Mouse (Mus musculus): Measurements from ENCODE around the gene Cdh16. TPM values are rescaled to one million over a fixed set of nuclear protein-coding genes. Genes with fewer than 3 reads are reported as not detected.
"Not testable (repeated sequence)": the region's sequence is repeated elsewhere in the genome, so short reads cannot be mapped to it uniquely, and the experiment has no call there.

The Cdh16 gene
- polyA plus RNA-seq, 1 experiment: 0.29 TPM

DNA sequence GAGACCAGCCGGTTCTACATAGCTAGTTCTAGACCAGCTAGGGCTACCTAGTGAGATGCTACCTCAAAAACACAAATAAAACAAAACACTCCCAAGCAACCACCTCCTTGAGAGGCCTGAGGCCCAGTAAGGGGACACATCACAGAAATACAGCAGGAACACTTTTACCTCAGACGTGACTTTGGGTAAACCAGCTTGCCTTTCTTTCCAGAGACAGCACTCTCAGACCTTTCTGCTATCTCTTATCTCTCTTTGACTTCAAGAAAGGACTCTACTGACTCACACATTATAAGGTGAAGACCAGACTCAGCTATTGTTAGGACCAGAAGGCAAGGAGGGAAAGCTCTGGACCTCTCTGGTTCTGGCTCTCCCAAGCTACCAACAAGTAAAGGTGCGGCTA is 33.9 kb downstream of the Cdh16 start:
- Histone ChIP-seq H3K4me2 (ENCODE audit: low read depth) (no peak overlapping the region), H3K27me3 (ENCODE audit: control insufficient read depth, insufficient read depth, insufficient read length) (no peaks in the 10 kb centered on the region)
- TF ChIP-seq USF1 (IDR thresholded peaks at IDR 0.05; ENCODE audit: low read depth): no peak
- no peak for TF ChIP-seq MYOG (IDR thresholded peaks at IDR 0.05; ENCODE audit: control insufficient read depth in 1 of 3, insufficient read depth in 1 of 3, insufficient read length in 2 of 3, low read depth in 2 of 3)
- TF ChIP-seq POLR2AphosphoS2 (IDR thresholded peaks at IDR 0.05; ENCODE audit: insufficient read length, low read depth): no peak
- no peak for TF ChIP-seq TCF3 (IDR thresholded peaks at IDR 0.05; ENCODE audit: insufficient read length, low read depth)
- no peak for TF ChIP-seq REST (IDR thresholded peaks at IDR 0.05; ENCODE audit: insufficient read depth, insufficient read length)

DNA sequence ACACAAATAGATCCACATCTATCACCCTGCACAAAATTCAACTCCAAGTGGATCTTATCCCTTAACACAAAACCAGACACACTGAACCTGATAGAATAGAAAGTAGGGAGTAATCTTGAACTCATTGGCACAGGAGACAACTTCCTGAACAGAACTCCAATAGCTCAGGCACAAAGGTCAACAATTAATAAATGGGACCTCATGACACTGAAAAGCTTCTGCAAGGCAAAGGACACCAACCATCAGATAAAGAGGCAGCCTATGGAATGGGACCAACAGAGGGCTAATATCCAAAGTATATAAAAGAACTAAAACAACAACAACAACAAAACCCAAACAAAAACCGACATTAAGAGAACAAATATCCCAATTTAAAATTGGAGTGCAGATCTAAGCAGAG is 39.7 kb downstream of the Cdh16 start:
- H3K36me3 ChIP-seq (ENCODE audit: control insufficient read depth, insufficient read depth): no peaks in the 10 kb centered on the region
- H3ac ChIP-seq (ENCODE audit: control insufficient read depth, insufficient read length): no peak overlapping the region
- H3K79me2 ChIP-seq (ENCODE audit: control insufficient read depth, insufficient read depth): no peaks in the 10 kb centered on the region
- H3K4me3 ChIP-seq: no peak overlapping the region
- TF ChIP-seq TCF3 (IDR thresholded peaks at IDR 0.05; ENCODE audit: insufficient read length, low read depth) (no peak), CEBPB (IDR thresholded peaks at IDR 0.05; ENCODE audit: insufficient read depth, poor library complexity, severe bottlenecking) (no peak), REST (IDR thresholded peaks at IDR 0.05; ENCODE audit: insufficient read depth, insufficient read length) (no peak), POLR2A (IDR thresholded peaks at IDR 0.05; ENCODE audit: insufficient read length, low read depth) (no peak), TCF12 (IDR thresholded peaks at IDR 0.05; ENCODE audit: insufficient read depth, poor library complexity, severe bottlenecking) (no peak), MYOG (IDR thresholded peaks at IDR 0.05; ENCODE audit: control insufficient read depth in 1 of 3, insufficient read depth in 1 of 3, insufficient read length in 2 of 3, low read depth in 2 of 3) (no peak), POLR2AphosphoS2 (IDR thresholded peaks at IDR 0.05; ENCODE audit: insufficient read length, low read depth) (no peak), USF1 (IDR thresholded peaks at IDR 0.05; ENCODE audit: low read depth) (no peak)
- no peaks in the 10 kb centered on the region for H3K27me3 ChIP-seq (ENCODE audit: control insufficient read depth, insufficient read depth, insufficient read length)
- no peak overlapping the region for H3K4me2 ChIP-seq (ENCODE audit: low read depth)

More for the DNA sequence above, 33.9 kb downstream of the Cdh16 start:
- Histone ChIP-seq H3K4me3 (peak overlapping the region; percentile 68), H3K79me2 (ENCODE audit: control insufficient read depth, insufficient read depth) (peaks cover 13% of the 10 kb centered on the region), H3ac (ENCODE audit: control insufficient read depth, insufficient read length) (no peak overlapping the region), H3K36me3 (ENCODE audit: control insufficient read depth, insufficient read depth) (peaks cover 16% of the 10 kb centered on the region)

DNA sequence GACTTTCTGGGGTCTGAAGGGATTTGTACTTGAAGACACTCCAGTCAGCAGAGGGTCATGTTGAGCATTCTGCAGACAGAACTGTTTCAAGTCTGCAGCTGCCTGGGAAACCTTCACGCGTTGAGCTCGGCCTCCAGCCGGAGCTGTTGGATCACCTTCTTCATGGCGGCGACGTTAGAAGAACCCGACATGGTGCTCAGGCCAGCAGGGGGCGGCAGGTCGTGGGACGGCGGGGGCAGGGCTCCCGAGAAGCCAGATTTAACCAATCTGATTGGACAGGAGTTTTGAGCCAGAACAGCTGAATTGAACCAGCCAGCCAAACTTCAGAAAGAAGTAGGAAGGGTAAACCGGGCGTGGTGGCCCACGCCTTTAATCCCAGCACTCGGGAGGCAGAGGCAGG is 46.6 kb downstream of the Cdh16 start:
- not testable (repeated sequence) for H3K36me3 ChIP-seq (ENCODE audit: control insufficient read depth, insufficient read depth); H3K4me2 ChIP-seq (ENCODE audit: low read depth); H3K79me2 ChIP-seq (ENCODE audit: control insufficient read depth, insufficient read depth); H3ac ChIP-seq (ENCODE audit: control insufficient read depth, insufficient read length); H3K4me3 ChIP-seq
- peaks cover 12% of the 10 kb centered on the region for H3K27me3 ChIP-seq (ENCODE audit: control insufficient read depth, insufficient read depth, insufficient read length)

DNA sequence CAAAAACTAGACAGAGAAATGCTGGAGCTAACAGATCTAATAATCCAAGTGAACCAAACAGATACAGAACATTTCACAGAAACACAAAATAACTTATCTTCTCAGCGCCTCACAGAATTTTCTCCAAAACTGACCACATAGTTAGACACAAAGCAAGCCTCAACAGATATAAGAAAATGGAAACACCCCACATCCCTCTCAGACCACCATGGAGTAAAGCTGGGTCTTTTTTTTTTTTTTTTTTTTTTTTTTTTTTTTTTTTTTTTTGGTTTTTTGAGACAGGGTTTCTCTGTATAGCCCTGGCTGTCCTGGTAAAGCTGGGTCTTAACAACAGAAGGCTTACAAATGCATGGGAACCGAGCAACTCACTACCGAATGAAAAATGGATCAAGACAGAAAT is 47.4 kb downstream of the Cdh16 start:
- H3K36me3 ChIP-seq (ENCODE audit: control insufficient read depth, insufficient read depth): no peaks in the 10 kb centered on the region
- peaks cover 12% of the 10 kb centered on the region for H3K27me3 ChIP-seq (ENCODE audit: control insufficient read depth, insufficient read depth, insufficient read length)
- H3ac ChIP-seq (ENCODE audit: control insufficient read depth, insufficient read length): no peak overlapping the region
- no peak for TF ChIP-seq E2F4 (IDR thresholded peaks at IDR 0.05; ENCODE audit: insufficient read depth)
- TF ChIP-seq TCF3 (IDR thresholded peaks at IDR 0.05; ENCODE audit: insufficient read length, low read depth): no peak
- no peaks in the 10 kb centered on the region for H3K79me2 ChIP-seq (ENCODE audit: control insufficient read depth, insufficient read depth)
- H3K4me3 ChIP-seq: no peak overlapping the region
- no peak overlapping the region for H3K4me2 ChIP-seq (ENCODE audit: low read depth)

DNA sequence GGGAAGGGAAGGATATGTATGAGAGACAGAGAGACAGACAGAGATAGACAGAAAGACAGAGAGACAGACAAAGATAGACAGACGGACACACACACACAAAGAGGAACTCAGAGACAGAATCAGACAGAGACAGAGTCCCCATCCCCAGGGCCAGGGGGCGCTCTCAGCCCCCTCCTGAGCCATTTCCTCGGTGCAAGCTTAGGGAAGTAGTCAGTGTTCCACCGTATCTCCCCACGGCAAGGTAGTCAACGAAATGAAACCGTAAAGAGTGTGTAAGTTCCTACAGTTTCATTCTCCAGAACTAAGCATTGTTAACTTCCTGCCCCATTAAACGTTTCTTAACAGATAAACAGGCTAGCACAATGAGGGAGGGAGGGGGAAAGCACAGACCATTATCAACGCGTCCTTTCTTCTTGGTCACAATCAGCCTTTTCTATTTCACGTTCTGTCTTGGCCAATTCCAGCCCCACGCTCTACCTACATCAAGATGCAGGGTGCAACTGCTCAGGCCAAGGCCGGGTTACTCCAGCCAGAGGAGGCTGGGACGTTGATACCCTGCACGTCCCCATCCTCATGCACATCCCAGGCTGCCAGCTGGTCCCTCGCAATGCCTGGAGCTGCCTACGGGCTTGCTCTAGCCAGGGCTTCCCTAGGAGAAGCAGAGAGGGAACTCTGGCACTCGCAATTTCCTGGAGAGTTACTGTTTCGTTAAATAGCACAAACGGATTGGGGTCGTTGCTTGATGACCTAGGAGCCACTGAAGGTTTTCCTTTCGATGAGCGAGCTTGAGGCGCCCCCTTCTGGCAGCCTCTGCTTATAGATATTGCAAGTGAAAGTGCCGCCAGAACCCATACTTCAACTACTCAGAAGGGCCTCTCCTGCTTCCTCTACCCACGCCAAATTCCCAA is 53.5 kb downstream of the Cdh16 start:
- Histone ChIP-seq H3K27me3 (ENCODE audit: control insufficient read depth, insufficient read depth, insufficient read length) (peaks cover 9% of the 10 kb centered on the region), H3K36me3 (ENCODE audit: control insufficient read depth, insufficient read depth) (no peaks in the 10 kb centered on the region), H3K79me2 (ENCODE audit: control insufficient read depth, insufficient read depth) (no peaks in the 10 kb centered on the region), H3ac (ENCODE audit: control insufficient read depth, insufficient read length) (no peak overlapping the region), H3K4me3 (peak overlapping the region; percentile 18), H3K4me2 (ENCODE audit: low read depth) (peak overlapping the region; percentile 96)
- TF ChIP-seq CEBPB (IDR thresholded peaks at IDR 0.05; ENCODE audit: insufficient read depth, poor library complexity, severe bottlenecking): no peak

DNA sequence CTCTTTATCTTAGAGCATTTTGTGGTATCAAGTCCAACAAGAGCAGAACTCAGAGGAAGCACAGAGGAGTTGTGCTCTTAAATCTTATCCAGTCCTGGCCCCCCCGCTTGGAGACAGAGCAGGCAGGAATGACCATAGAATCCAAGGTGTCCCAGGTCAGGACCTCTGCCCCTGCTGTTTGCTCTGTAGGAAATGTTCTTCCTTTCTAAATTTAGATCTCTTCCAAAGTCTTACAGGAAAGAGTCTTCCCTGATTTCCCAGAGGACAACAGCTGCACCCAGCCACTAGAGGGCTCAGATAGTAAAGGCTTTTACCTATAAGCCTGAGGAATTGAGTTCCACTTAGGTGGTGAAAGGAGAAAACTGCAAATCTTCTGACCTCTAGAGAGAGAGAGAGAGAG is 54.6 kb downstream of the Cdh16 start:
- Histone ChIP-seq H3K79me2 (ENCODE audit: control insufficient read depth, insufficient read depth) (no peaks in the 10 kb centered on the region), H3K4me3 (no peak overlapping the region), H3K4me2 (ENCODE audit: low read depth) (no peak overlapping the region), H3K27me3 (ENCODE audit: control insufficient read depth, insufficient read depth, insufficient read length) (peaks cover 5% of the 10 kb centered on the region), H3K36me3 (ENCODE audit: control insufficient read depth, insufficient read depth) (no peaks in the 10 kb centered on the region), H3ac (ENCODE audit: control insufficient read depth, insufficient read length) (no peak overlapping the region)
- TF ChIP-seq POLR2A (IDR thresholded peaks at IDR 0.05; ENCODE audit: insufficient read length, low read depth) (no peak), MAX (IDR thresholded peaks at IDR 0.05; ENCODE audit: low read depth) (no peak), E2F4 (IDR thresholded peaks at IDR 0.05; ENCODE audit: insufficient read depth) (no peak), TCF12 (IDR thresholded peaks at IDR 0.05; ENCODE audit: insufficient read depth, poor library complexity, severe bottlenecking) (no peak), SRF (IDR thresholded peaks at IDR 0.05; ENCODE audit: control insufficient read depth, insufficient read length, low read depth) (no peak), CEBPB (IDR thresholded peaks at IDR 0.05; ENCODE audit: insufficient read depth, poor library complexity, severe bottlenecking) (no peak), USF1 (IDR thresholded peaks at IDR 0.05; ENCODE audit: low read depth) (no peak), REST (IDR thresholded peaks at IDR 0.05; ENCODE audit: insufficient read depth, insufficient read length) (no peak), TCF3 (IDR thresholded peaks at IDR 0.05; ENCODE audit: insufficient read length, low read depth) (no peak), MYOD1 (IDR thresholded peaks at IDR 0.05; ENCODE audit: control insufficient read depth in 1 of 3, insufficient read length in 2 of 3, low read depth in 2 of 3) (no peak), POLR2AphosphoS2 (IDR thresholded peaks at IDR 0.05; ENCODE audit: insufficient read length, low read depth) (no peak), MYOG (IDR thresholded peaks at IDR 0.05; ENCODE audit: control insufficient read depth in 1 of 3, insufficient read depth in 1 of 3, insufficient read length in 2 of 3, low read depth in 2 of 3) (no peak)
